Mouse (Mus musculus) E14TG2a.4 (cell line): ENCODE measurements around the gene Wnt7b.
A peak's percentile ranks its signal among the peaks of the same experiment; 100 is the strongest.

Experiments
- H3K27me3 ChIP-seq: 2 replicates; pipeline ENCODE4 v1.6.1; 2014; ENCODE audit warnings: low read length, control low read depth; ENCODE audit not compliant: insufficient read depth
- H3K36me3 ChIP-seq: 2 replicates; pipeline ENCODE4 v1.6.1; 2014; ENCODE audit warnings: low read length, control low read depth; ENCODE audit not compliant: insufficient read depth
- H3K4me1 ChIP-seq: replicated peaks from 2 replicates; pipeline ENCODE4 v1.6.1; 2014; ENCODE audit warnings: low read depth, low read length, control low read depth
- H3K4me3 ChIP-seq: replicated peaks from 2 replicates; pipeline ENCODE4 v1.5.1; 2014; ENCODE audit warnings: mild to moderate bottlenecking, low read length
- H3K9me3 ChIP-seq: 2 replicates; pipeline ENCODE4 v1.6.1; 2014; ENCODE audit warnings: low read length, control low read depth
- CTCF ChIP-seq: conservative IDR thresholded peaks from 2 replicates; pipeline ENCODE4 v1.5.1; 2014; ENCODE audit warnings: low read length
- NANOG ChIP-seq: IDR thresholded peaks from 2 replicates; pipeline ENCODE4 v1.6.1; 2014; ENCODE audit warnings: borderline replicate concordance, low read length, mixed read lengths
- POU5F1 ChIP-seq: IDR thresholded peaks from 2 replicates; pipeline ENCODE4 v1.6.1; 2014; ENCODE audit warnings: low read length, borderline replicate concordance

Wnt7b gene

DNA sequence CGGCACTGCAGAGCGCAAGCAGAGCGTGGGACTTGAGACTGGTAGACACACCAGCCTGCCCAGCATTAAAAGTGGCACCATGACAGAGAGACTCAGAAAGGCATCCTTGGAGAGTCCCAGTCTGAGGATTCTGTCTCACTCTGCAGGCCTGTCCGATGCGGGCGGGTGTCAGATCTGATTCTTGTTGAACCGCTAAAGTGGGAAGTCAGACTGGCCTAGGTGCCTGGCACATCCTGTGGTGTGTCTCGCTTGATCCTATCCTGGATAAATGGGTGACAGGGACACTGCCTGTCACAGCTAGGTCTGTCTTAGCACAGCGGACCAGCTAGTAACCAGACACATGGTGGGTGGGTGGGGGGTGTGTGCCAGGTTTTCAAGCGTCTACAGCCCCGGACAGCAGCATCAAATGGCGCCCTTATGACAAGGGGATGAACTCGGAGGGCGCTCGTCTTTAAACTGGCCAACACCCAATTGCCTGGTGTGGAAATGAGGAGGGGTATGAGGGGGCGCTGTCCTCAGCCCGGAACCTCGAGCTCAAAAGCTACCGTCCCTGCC, at the start of gene Wnt7b:
Gene Wnt7b (minus strand): TSS at position 118 of the 555 bp plus-strand sequence.
- H3K9me3 ChIP-seq = no peaks in the 10 kb centered on the region

DNA sequence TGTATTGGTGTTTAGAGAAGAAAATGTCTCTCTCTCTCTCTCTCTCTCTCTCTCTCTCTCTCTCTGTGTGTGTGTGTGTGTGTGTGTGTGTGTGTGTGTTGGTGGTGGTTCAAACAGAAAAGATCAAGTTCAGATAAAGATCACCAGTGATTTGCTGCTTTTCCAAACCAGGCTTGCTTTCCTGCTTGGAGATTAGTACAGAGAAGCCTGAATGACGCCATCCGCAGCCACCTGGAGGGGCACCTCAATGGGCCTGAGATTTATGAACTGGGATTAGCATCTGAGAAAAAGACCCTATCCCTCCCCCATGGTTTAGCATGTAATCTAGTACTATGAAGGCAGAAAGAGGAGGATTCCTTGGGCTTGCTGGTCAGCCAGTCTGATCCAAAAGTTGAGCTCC, 49.3 kb upstream of the Wnt7b start:
- H3K36me3 ChIP-seq = no peaks in the 10 kb centered on the region
- TF ChIP-seq NANOG = no peak
- TF ChIP-seq CTCF = no peak
- no peak for TF ChIP-seq POU5F1

More for the DNA sequence above, at the start of gene Wnt7b:
- TF ChIP-seq POU5F1 = no peak
- no peak for TF ChIP-seq NANOG
- TF ChIP-seq CTCF = no peak
- H3K4me3 ChIP-seq = peak within 1 kb of the TSS; percentile 78
- H3K4me1 ChIP-seq = peaks cover 32% of the 10 kb centered on the region
- H3K36me3 ChIP-seq = no peaks in the 10 kb centered on the region
- H3K27me3 ChIP-seq = peaks cover 81% of the 10 kb centered on the region

DNA sequence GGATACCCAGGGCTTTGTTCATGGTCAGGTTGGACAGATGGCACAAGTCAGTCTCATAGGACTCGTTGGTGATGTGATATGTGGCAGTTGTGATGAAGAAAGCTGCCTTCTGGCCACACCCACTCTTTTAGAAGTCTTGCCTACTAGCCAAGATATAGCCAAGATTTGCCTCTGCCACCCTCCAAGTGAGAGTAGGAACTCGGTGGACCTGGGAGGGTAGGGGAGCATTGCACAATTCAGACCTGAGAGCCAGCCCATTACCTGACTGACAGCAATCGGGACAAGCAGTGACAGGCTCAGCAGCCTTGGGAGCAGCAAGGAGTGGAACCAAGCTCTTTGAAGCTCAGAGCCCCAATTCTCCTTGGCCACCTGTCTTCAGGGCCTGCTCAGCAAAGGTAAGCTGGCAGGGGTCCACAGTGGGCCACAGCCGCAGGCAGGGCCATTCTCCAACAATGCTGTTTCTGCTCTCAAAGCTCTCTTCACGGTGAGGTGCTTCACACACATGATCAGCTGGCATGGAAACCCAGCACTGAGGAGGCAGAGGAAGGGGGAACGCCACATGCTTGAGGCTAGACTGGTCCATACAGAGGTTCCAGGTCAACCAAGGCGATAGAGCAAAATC, 47.8 kb upstream of the Wnt7b start:
- Histone ChIP-seq H3K4me1 (peaks cover 30% of the 10 kb centered on the region), H3K36me3 (no peaks in the 10 kb centered on the region), H3K9me3 (peaks cover 1% of the 10 kb centered on the region; the same call in 1 of the 2 replicates), H3K4me3 (no peak overlapping the region), H3K27me3 (peaks cover 48% of the 10 kb centered on the region)
- no peak for TF ChIP-seq NANOG
- TF ChIP-seq POU5F1 = no peak
- TF ChIP-seq CTCF = no peak

More for the DNA sequence above, 49.3 kb upstream of the Wnt7b start:
- no peak overlapping the region for H3K4me3 ChIP-seq
- peaks cover 35% of the 10 kb centered on the region for H3K27me3 ChIP-seq
- peaks cover 26% of the 10 kb centered on the region for H3K4me1 ChIP-seq
- H3K9me3 ChIP-seq = no peaks in the 10 kb centered on the region

DNA sequence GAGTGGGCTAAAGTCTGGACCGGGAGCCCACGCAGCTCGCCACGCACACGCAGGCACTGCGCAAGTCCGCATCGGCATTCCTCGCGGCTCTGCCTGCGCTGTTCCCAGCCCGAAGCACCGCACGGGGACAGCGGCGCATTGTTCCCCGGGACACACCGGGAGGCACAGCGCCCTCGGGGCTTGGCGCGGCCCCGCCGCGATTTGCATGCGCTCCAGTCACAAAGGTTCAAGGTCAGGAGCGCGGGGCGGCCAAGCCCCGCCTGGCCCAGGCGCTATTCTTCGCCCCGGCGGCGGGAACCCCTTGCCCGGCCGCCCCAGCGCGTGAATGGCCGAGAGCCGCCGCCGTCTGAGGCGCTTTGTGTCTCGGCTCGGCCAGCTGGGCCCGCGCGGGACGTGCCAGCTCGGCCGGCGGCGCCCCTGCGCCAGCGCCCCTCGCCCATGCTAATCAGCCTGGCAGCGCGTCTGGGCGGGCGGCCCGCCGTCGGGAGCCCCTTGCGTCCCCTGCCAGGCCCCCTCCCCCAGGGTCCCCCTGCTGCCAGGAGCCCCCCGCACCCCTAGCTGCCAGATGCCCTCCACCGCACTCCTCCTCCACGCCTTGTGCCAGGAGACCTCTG, 43.5 kb upstream of the Wnt7b start:
- peaks cover 40% of the 10 kb centered on the region for H3K4me1 ChIP-seq
- H3K27me3 ChIP-seq = peaks cover 85% of the 10 kb centered on the region
- no peak for TF ChIP-seq POU5F1
- no peak for TF ChIP-seq CTCF
- TF ChIP-seq NANOG = no peak
- H3K9me3 ChIP-seq = peaks cover 12% of the 10 kb centered on the region
- H3K4me3 ChIP-seq = peak overlapping the region; percentile 75
- no peaks in the 10 kb centered on the region for H3K36me3 ChIP-seq

DNA sequence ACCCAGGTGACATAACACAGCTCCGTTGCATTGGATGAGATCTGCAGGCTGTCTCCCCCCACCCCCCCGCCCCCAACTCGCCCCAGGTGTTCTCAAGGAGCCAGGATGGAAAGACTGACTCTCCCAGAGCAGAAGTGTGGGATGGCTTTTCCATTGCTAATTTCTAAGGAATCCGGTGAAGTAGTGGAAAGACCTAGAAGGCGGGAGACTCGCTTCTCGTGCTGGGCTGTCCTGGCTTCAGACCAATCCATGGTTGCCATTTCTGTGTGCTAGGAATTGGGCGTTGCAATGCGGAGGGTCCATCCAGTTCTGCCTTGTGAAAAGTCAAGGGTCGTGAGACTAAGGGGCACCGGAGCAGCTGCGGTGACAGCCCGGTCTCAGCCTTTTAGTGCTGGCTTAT, 39.9 kb upstream of the Wnt7b start:
- no peak overlapping the region for H3K4me3 ChIP-seq
- TF ChIP-seq CTCF (no peak), NANOG (no peak), POU5F1 (no peak)
- no peaks in the 10 kb centered on the region for H3K36me3 ChIP-seq
- peaks cover 71% of the 10 kb centered on the region for H3K27me3 ChIP-seq
- peaks cover 18% of the 10 kb centered on the region for H3K9me3 ChIP-seq
- peaks cover 37% of the 10 kb centered on the region for H3K4me1 ChIP-seq

DNA sequence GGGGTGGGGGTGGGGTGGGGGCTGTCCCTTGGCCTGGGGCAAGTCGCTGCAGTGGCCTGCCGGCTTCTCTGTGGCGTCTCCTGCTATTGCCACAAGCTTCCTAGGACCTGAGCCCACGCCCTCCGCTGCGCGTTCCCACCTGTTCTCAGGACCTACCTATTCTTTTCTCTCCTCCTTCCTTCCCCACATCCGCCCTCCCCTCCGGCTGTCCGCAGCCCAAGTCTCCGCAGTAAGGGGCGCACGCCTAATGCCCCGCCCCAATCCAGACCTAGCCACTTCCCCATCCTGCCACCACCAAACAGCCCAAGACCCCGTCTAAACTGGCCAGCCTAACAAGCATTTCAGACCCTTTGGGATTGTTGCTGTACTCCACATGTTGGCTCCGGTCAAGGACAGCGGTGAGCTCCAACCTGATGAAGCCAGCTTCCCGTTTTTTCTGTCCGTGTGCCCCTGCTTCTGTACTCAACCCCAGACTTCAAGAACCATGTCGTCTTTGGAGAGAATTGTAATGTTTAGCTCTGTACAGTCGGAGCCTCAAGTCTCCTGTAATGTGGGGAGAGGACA, 33.3 kb upstream of the Wnt7b start:
- TF ChIP-seq POU5F1 (no peak), NANOG (no peak), CTCF (no peak)
- Histone ChIP-seq H3K9me3 (peaks cover 7% of the 10 kb centered on the region), H3K36me3 (no peaks in the 10 kb centered on the region), H3K4me1 (peaks cover 45% of the 10 kb centered on the region), H3K27me3 (peaks cover 51% of the 10 kb centered on the region), H3K4me3 (peak overlapping the region; percentile 63)

DNA sequence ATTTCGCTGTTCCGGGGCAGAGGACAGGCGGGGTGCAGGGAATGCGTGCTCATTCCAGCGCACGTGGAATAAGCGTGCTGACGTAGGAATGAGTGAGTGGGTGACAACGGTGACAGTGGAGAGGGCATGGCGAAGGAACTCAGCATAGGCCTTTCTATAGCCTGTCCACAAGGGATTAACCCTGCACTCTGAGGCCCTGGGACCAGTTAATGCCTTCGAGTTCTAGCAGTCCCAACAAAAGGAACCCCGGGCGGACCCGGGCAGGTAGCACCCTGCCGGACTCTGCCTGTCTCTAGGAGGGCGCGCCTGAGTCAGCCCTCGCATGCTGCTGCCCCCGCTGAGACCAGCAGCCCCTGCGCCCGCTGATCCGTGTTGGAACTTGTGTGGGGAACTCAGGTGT, 32.8 kb upstream of the Wnt7b start:
- H3K4me1 ChIP-seq = peaks cover 44% of the 10 kb centered on the region
- H3K4me3 ChIP-seq = peak overlapping the region; percentile 63
- no peak for TF ChIP-seq POU5F1
- TF ChIP-seq NANOG = no peak
- TF ChIP-seq CTCF = no peak
- H3K27me3 ChIP-seq = peaks cover 50% of the 10 kb centered on the region
- H3K36me3 ChIP-seq = no peaks in the 10 kb centered on the region
- H3K9me3 ChIP-seq = peaks cover 7% of the 10 kb centered on the region

DNA sequence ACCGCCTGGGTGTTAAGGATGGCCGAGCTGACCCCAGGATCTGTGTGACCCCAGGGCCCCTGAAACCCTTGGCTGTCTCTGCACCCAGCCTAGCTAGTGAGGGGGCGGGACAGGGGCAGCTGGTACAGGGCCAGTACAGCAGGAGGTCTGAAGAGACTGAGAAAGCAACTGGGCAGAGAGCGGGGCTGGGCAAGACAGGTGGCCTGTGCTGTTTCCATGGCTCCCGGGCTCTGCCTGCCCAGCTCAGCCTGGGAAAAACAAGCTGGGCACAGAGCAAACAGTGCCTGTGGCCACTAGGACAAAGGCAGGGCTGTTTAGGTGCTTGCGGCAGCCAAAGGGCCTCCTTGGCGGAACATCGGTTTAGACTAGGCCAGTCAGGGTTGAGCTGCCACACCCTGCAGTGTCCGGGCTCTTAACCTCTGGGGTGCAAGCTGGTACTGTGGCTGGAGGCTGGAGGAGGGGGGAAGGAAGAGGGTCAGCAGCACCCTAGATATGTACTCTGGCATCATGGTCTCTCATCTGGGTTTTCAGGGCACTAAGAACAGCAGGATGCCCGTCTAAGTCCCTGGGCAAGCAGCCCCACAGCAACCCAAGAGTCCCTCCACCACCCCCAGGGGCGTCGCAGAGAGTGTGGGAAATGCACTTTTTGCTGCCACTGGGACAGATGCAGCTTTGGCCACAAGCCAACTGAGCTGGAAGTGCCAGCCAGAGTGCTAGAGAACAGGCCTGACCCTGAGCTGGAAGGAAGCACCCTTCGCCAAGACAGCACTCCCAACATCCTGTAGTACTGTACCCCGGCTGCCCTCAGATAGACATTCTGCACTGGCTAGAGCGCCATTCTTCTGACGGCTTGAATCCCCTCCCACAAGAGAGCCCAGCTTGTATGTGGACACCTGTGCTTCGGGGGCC, 31.3 kb upstream of the Wnt7b start:
- Histone ChIP-seq H3K4me1 (peaks cover 44% of the 10 kb centered on the region), H3K27me3 (peaks cover 48% of the 10 kb centered on the region), H3K4me3 (0 out of 2 replicates have a peak overlapping the region, but pooled peaks have one; percentile 10), H3K9me3 (peaks cover 4% of the 10 kb centered on the region), H3K36me3 (no peaks in the 10 kb centered on the region)
- no peak for TF ChIP-seq POU5F1
- no peak for TF ChIP-seq CTCF
- TF ChIP-seq NANOG = no peak
